ENCODE assay signal across 10 mouse cellular contexts in the genomic region with DNA sequence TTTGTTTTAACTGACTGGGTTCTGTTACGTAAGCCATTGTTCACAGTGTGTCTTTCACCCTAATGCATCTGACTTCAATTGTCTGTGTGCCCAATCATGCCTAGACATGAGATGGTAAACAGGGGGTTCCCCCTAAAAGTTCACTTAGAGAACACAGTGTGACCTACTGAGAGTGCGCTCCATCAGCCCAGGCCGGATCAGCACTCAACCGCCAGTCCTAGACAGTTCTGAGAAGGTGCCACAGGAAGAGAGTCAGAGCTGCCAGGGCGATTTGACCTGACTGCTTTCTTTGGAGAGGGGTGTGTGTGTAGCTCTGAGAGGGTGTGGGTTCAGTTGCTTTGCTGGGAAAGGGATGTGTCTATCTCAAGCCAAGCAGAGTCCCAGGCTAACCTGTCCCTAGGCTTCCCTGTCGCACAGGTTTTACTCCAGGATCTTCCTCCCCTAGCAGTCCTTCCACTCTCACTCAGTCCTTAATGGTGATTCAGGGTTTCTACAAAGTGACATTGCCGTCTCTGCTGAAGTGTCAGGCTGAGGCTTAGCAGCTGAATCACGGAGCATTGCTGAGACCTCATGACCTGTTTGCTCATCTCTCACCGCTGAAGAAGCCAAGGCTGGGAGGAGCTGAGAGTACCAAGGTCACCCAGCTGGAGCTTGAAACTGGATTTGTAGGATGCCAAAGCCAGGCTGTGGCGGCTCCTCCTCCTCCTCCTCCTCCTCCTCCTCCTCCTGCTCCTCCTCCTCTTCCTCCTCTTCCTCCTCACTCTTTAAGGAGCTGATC.
A peak's percentile ranks its signal among the peaks of the same experiment; 100 is the strongest.
DNase-seq lines count a peak whose midpoint lies in the region; ATAC-seq and TF ChIP-seq lines count a peak whose summit lies in the region.
"Had no signal": no experiment of that assay in that cellular context is flagged by ENCODE, and none has a peak within 500 bp of the region (broad histone marks: within the 10 kb centered on the region; RNA-seq: fewer than 3 reads in every experiment).

No protein-coding gene starts in this region.

- intact Hi-C loops in gastrocnemius, adult 2 months (cut with DNase I) = loop anchor here (5.0 kb wide), 1 partner anchor 66 kb away; a partner anchor contains a TSS
- intact Hi-C loops in gastrocnemius, postnatal 36 days (cut with DNase I) = no loop called here
- intact Hi-C loops in heart, postnatal 10 days (cut with DNase I) = no loop called here

- ATAC-seq in megakaryocyte-erythroid progenitor cell, adult 5-6 weeks (replicated peaks; ENCODE audit: low FRiP score, low TSS enrichment, poor library complexity, severe bottlenecking) = no peak

- no peak overlapping the region for H3K4me3 ChIP-seq in gastrocnemius, adult 2 months
- H3K4me3 ChIP-seq: midbrain, embryonic 12.5 days had no signal

- TF ChIP-seq CTCF in gastrocnemius, adult 2 months (IDR thresholded peaks at IDR 0.05) = no peak

- H3K27ac ChIP-seq in gastrocnemius, adult 2 months = peak overlapping the region; percentile 85
- H3K27ac ChIP-seq: midbrain, embryonic 12.5 days had no signal

- peak; percentile 45 for DNase-seq in gastrocnemius, adult 2 months
- DNase-seq in gastrocnemius, postnatal 36 days = no peak
- DNase-seq in adrenal gland, adult 8-10 months = peak; percentile 83
- peak; percentile 56 for DNase-seq in heart, postnatal 10 days
- peak; percentile 57 for DNase-seq in lung, postnatal 25 days (ENCODE audit: low spot score)
- no peak for DNase-seq in right cerebral cortex, postnatal 36 days (ENCODE audit: low spot score in 2 of 2)
- no peak for DNase-seq in frontal cortex, postnatal 10 days (ENCODE audit: low spot score in 2 of 2)
- DNase-seq: cerebellum, adult 11 months had no signal

Comparison
In these comparisons a context has a peak if more than half of its experiments do, and no peak if none do; other contexts are left out.
1. DNase-seq: peak in gastrocnemius, adult 2 months (single experiment), adrenal gland, adult 8-10 months (single experiment), heart, postnatal 10 days (2 of 2) and lung, postnatal 25 days (single experiment); none in gastrocnemius, postnatal 36 days (0 of 2), right cerebral cortex, postnatal 36 days (0 of 2) and frontal cortex, postnatal 10 days (0 of 2).